Mouse (Mus musculus) hindbrain, postnatal 0 days (tissue): ENCODE measurements around the gene Rbm34. TPM values are rescaled to one million over a fixed set of nuclear protein-coding genes. Genes with fewer than 3 reads are reported as not detected.

Source experiments
- ATAC-seq: fragments of 200-750 bp; cut with Nextera tagmentation; 2 replicates; pipeline ENCODE4 v1.8.0; 2017; ENCODE audit warnings: mild to moderate bottlenecking, moderate TSS enrichment, moderate library complexity
- DNase-seq: peaks from one replicate; pipeline ENCODE4 v3.0.0-alpha.2; 2015; ENCODE audit warnings: low spot score
- H3K27ac ChIP-seq: fragments of 300-500 bp; sonication (generic); 2 replicates; pipeline ENCODE4 v1.5.1; 2014; ENCODE audit warnings: mild to moderate bottlenecking
- H3K27me3 ChIP-seq: fragments of 300-500 bp; sonication (generic); 2 replicates; pipeline ENCODE4 v1.6.1; 2014; ENCODE audit warnings: low read length, mixed read lengths; ENCODE audit not compliant: insufficient read depth
- H3K36me3 ChIP-seq: fragments of 300-500 bp; sonication (generic); 2 replicates; pipeline ENCODE4 v1.6.1; 2014; ENCODE audit warnings: low read length, mixed read lengths; ENCODE audit not compliant: insufficient read depth
- H3K4me1 ChIP-seq: fragments of 300-500 bp; sonication (generic); 2 replicates; pipeline ENCODE4 v1.6.1; 2014; ENCODE audit warnings: antibody characterized with exemption, low read length, mixed read lengths; ENCODE audit not compliant: insufficient read depth
- H3K4me2 ChIP-seq: fragments of 300-500 bp; sonication (generic); 2 replicates; pipeline ENCODE4 v1.6.1; 2014; ENCODE audit warnings: low read depth, mild to moderate bottlenecking, low read length, moderate library complexity, mixed read lengths
- H3K4me3 ChIP-seq: fragments of 300-500 bp; sonication (generic); 2 replicates; pipeline ENCODE4 v1.5.1; 2014; ENCODE audit warnings: low read length
- H3K9ac ChIP-seq: fragments of 300-500 bp; sonication (generic); replicated peaks from 2 replicates; pipeline ENCODE4 v1.6.1; 2014; ENCODE audit warnings: mild to moderate bottlenecking, low read length, moderate library complexity, mixed read lengths
- H3K9me3 ChIP-seq: fragments of 300-500 bp; sonication (generic); 2 replicates; pipeline ENCODE4 v1.6.1; 2016; ENCODE audit warnings: low read length, mixed read lengths
- CTCF ChIP-seq: IDR thresholded peaks from 2 replicates; pipeline ENCODE4 v1.5.1; 2016; ENCODE audit warnings: antibody characterized with exemption, control low read depth, low read depth
- WGBS: fragments of 180-500 bp; shearing (Covaris S2); extraction: QIAGEN DNeasy Blood & Tissue Kit; methylation state at CpG from one replicate; pipeline ENCODE4 v1.1.7; 2014; 5-methylcytosine and 5-hydroxymethylcytosine counted together
- polyA plus RNA-seq: library from polyadenylated mRNA; unstranded; fragments of >200 nt; fragmentation: Nextera tagmentation; extraction: Ambion mirVana; gene quantifications from 2 replicates; pipeline ENCODE4 v1.2.1, GENCODE M21; 2015
- total RNA-seq: library from RNA; depleted of rRNA; stranded (reverse); fragments of >200 nt; gene quantifications from 2 replicates; pipeline ENCODE4 v1.2.3, GENCODE M21; 2014

The Rbm34 gene
- total and polyA plus RNA-seq, 2 experiments from 2014 or later, result 9.8 to 28.3 TPM

DNA sequence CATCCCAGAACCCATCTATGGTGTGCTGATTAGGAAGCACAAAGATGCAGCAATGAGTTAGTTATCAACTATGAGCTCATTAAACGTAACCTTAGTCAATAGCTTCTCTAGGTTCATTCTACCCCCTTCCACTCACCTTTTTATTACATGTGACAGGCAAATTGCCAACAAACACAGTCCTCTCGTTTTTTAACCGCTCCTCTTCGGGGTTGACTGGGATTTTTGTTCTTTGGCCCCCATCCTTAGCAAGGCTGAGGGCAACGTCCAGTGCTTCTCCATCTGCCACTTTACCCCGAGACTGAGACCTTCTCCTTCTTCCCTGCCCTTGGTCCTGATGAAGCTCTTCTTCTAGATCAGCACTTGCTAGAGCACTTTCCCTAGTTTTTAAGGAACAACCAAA, 5.6 kb downstream of the Rbm34 start:
- Histone ChIP-seq H3K27me3 (no peaks in the 10 kb centered on the region), H3K4me1 (0 out of 2 replicates have a peak, but pooled peaks cover 3% of the 10 kb centered on the region), H3K27ac (no peak overlapping the region), H3K9ac (no peak overlapping the region), H3K9me3 (no peaks in the 10 kb centered on the region), H3K36me3 (peaks cover 31% of the 10 kb centered on the region), H3K4me3 (no peak overlapping the region), H3K4me2 (no peak overlapping the region)
- ATAC-seq (no peak), DNase-seq (no peak)
- TF ChIP-seq CTCF, result no peak
- WGBS, result 88% methylated on average over 6 of the region's 6 CpGs

DNA sequence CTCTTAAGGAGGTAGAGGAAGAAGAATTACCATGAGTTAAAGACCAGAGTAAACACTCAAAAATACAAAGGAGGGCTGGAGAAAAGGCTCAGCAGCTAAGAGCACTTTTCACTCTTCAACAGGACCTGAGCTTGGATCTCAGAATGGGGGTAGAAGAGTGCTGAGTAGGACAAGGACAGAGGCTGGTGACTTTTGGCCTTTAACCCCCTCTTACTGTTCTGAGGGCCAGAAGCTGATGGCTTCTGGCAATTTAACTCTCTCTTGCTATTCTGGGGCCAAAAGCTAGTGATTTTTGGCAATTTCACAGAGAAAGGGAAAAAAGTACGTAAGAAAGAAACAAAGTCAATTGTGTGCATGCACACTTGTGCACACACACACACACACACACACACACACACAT, 8.0 kb downstream of the Rbm34 start:
- H3K4me1 ChIP-seq, result no peaks in the 10 kb centered on the region

DNA sequence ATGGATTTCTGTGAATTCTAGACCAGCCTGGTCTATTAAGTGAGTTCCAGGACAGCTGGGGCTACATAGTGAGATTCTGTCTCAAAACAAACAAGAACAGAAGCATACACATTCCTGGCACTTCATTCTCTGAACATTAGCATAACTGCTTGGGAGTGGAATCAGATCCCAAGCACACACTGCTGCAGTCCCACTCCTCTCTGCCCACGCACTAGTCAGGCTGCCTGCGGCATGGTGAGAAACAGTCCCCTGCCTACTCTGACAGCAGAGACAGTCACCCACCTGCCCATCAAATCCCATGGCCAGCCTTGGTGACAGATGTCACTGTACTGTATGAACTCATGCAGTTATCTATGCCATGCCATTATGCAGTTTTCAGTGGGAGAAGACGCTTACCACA, 9.4 kb downstream of the Rbm34 start:
- H3K4me3 ChIP-seq, result no peak overlapping the region
- TF ChIP-seq CTCF, result no peak
- H3K27me3 ChIP-seq, result no peaks in the 10 kb centered on the region
- no peaks in the 10 kb centered on the region for H3K4me1 ChIP-seq
- no peaks in the 10 kb centered on the region for H3K9me3 ChIP-seq
- peaks cover 38% of the 10 kb centered on the region for H3K36me3 ChIP-seq
- H3K9ac ChIP-seq, result no peak overlapping the region
- no peak overlapping the region for H3K27ac ChIP-seq
- 91% methylated on average over 3 of the region's 3 CpGs for WGBS
- DNase-seq (no peak), ATAC-seq (no peak)
- H3K4me2 ChIP-seq, result no peak overlapping the region

More for the DNA sequence above, 8.0 kb downstream of the Rbm34 start:
- H3K4me2 ChIP-seq, result no peak overlapping the region
- no peak overlapping the region for H3K4me3 ChIP-seq
- H3K36me3 ChIP-seq, result peaks cover 31% of the 10 kb centered on the region
- WGBS, result 93% methylated on average over 1 of the region's 1 CpGs
- no peaks in the 10 kb centered on the region for H3K9me3 ChIP-seq
- TF ChIP-seq CTCF, result no peak
- no peaks in the 10 kb centered on the region for H3K27me3 ChIP-seq
- DNase-seq, result no peak
- no peak for ATAC-seq
- no peak overlapping the region for H3K27ac ChIP-seq
- H3K9ac ChIP-seq, result no peak overlapping the region

DNA sequence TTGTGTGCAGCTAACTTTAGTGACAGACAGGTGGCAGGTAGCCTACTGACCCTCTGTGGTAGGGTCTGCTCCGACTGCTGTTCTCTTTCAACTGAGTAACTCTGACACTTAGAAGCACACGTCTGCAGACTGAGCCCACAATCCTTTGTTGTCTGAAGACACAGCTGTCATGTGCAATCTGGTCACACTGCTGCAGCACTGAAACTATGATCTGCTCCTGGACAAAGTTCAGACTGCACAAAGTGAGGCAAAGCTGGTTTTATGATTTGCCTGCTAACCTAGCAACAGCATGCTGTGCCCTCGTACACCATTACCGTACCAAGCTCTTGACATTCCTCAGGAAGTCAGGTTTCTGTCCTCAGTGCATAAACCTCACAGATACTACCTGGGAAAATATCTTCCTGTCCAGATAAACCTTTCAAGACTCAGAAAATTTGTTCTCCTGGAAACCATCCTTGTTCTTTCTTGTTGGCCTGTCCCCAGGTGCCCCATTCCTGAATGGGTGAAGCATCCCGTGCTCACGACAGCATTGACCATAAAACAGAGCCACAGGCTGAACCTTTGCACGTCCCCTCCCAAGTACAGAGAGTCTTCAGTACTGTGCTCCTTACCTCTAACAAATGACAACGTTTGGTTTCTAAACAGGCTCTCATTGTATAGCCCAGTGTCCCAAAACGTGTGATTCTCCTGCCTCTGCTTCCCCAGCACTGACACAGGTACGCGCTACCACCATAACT, 18.8 kb downstream of the Rbm34 start:
- no peak for DNase-seq
- Histone ChIP-seq H3K4me2 (no peak overlapping the region), H3K9me3 (no peaks in the 10 kb centered on the region), H3K9ac (no peak overlapping the region), H3K4me1 (no peaks in the 10 kb centered on the region), H3K4me3 (no peak overlapping the region), H3K27me3 (no peaks in the 10 kb centered on the region), H3K36me3 (peaks cover 41% of the 10 kb centered on the region), H3K27ac (no peak overlapping the region)
- ATAC-seq, result no peak
- TF ChIP-seq CTCF, result no peak
- 86% methylated on average over 11 of the region's 11 CpGs for WGBS

DNA sequence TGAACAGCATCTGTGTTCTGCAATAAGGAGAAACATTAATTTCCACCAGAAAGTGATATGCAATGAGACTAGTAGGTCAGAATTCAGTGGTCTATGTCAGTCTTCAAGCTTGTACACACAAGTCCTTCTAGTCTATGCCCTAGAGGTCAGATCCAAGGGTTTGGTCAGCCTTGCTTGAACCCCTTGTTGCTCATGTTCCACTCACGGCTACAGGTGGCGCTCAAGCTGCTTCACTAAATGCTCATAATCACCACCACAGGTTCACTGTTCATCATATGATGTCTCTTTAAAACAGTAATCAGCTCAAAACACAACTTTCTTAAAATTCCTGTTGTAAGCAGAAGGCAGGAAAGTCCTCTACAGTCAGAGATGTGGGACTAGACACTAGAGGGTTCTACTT, 21.3 kb downstream of the Rbm34 start:
- Histone ChIP-seq H3K4me1 (peaks cover 4% of the 10 kb centered on the region; the same call in 1 of the 2 replicates), H3K27ac (no peak overlapping the region), H3K9ac (no peak overlapping the region), H3K27me3 (no peaks in the 10 kb centered on the region), H3K4me3 (no peak overlapping the region), H3K4me2 (no peak overlapping the region), H3K9me3 (no peaks in the 10 kb centered on the region), H3K36me3 (peaks cover 34% of the 10 kb centered on the region)
- no peak for ATAC-seq
- peak; percentile 27 for TF ChIP-seq CTCF
- no peak for DNase-seq
- 80% methylated on average over 2 of the region's 2 CpGs for WGBS

DNA sequence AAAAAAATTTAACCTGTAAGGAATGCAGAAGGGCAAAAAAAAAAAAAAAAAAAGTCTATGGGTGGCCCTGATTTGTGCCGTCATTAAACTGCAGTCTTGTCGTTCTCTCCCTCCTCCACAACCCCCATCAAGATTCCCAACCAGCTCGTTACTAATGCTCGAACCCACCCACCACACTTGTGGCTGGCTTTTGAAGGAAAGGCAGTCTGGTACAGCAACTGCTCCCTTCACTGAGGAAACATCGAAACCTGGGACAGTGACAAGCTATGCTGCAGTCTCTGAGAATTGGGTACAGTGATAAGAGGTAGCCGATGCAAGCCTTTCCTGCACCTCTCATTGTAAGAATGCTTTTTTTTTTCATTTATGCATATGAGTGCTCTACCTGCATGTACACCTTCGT, 24.4 kb downstream of the Rbm34 start:
- TF ChIP-seq CTCF, result no peak
- WGBS, result 78% methylated on average over 7 of the region's 7 CpGs
- H3K9ac ChIP-seq, result no peak overlapping the region; the same call in 1 of the 2 replicates

DNA sequence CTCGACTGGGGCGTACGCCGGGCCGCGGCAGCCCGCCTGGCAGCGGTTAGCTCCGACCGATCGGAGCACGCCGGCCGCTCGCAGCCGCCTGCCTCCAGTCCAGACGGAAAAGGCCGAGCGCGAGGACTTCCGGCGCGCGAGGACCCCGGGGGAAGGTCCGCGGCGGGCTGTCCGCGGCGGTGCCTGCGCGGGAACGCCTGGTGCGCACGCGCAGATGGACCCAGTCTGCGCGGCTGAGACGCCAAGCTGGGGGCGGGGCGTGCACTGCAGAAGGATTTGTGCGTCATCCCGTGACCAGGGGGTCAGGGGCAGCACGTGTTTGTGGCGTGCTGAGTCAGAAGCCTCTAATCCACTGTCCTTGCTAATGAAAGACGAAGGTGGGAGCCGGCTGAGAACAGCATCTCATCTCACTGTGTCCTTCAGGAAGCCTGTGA, 25.1 kb downstream of the Rbm34 start, which contains the start of gene Tomm20:
Gene Tomm20 (minus strand): TSS at position 115 of the 434 bp plus-strand sequence.
- peak; percentile 98 for DNase-seq
- Histone ChIP-seq H3K36me3 (peaks cover 11% of the 10 kb centered on the region; the same call in 1 of the 2 replicates), H3K27ac (peak within 1 kb of the TSS; percentile 87), H3K9ac (peak within 1 kb of the TSS; percentile 73), H3K4me2 (peak within 1 kb of the TSS; percentile 94), H3K4me3 (peak within 1 kb of the TSS; percentile 57), H3K9me3 (no peaks in the 10 kb centered on the region), H3K4me1 (peaks cover 14% of the 10 kb centered on the region; the same call in 1 of the 2 replicates), H3K27me3 (no peaks in the 10 kb centered on the region)
- WGBS, result under 1% methylated on average over 46 of the region's 48 CpGs
- no peak for TF ChIP-seq CTCF
- peak; percentile 95 for ATAC-seq

More for the DNA sequence above, 24.4 kb downstream of the Rbm34 start:
- Histone ChIP-seq H3K4me3 (peak overlapping the region; percentile 57), H3K27ac (peak overlapping the region; percentile 87; the same call in 1 of the 2 replicates), H3K36me3 (peaks cover 13% of the 10 kb centered on the region; the same call in 1 of the 2 replicates), H3K4me2 (peak overlapping the region; percentile 94), H3K9me3 (no peaks in the 10 kb centered on the region), H3K27me3 (no peaks in the 10 kb centered on the region), H3K4me1 (peaks cover 14% of the 10 kb centered on the region; the same call in 1 of the 2 replicates)
- no peak for DNase-seq
- ATAC-seq, result no peak
